Mouse (Mus musculus): ENCODE results near the gene Pdf.
A peak's percentile ranks its signal among the peaks of the same experiment; 100 is the strongest.

Gene Pdf

GRCm38 (mm10) chr8:107048061-107048941 lies at the start of gene Pdf:
TSS of gene Pdf (minus strand) at chr8:107048614.
- H3K27me3 ChIP-seq (ENCODE audit: insufficient read depth, low read length) = no peaks in the 10 kb centered on the region
- no peaks in the 10 kb centered on the region for H3K9me3 ChIP-seq (ENCODE audit: low read length)
- H3K4me3 ChIP-seq (replicated peaks; ENCODE audit: low read length) = peak within 1 kb of the TSS; percentile 93
- no peak for TF ChIP-seq POU5F1 (IDR thresholded peaks at IDR 0.05; ENCODE audit: borderline replicate concordance, low read length)
- TF ChIP-seq NANOG (IDR thresholded peaks at IDR 0.05; ENCODE audit: borderline replicate concordance, low read length) = no peak
- no peak for TF ChIP-seq CTCF (conservative IDR thresholded peaks at IDR 0.05; ENCODE audit: low read length)
- H3K4me1 ChIP-seq (replicated peaks; ENCODE audit: low read depth, low read length) = peaks cover 59% of the 10 kb centered on the region
- peaks cover 85% of the 10 kb centered on the region for H3K36me3 ChIP-seq (ENCODE audit: insufficient read depth, low read length)

- H3K27me3 ChIP-seq (ENCODE audit: insufficient read depth, low read length) = no peaks in the 10 kb centered on the region
- H3K4me3 ChIP-seq (replicated peaks; ENCODE audit: low read length) = peak within 1 kb of the TSS; percentile 95
- H3K36me3 ChIP-seq (ENCODE audit: insufficient read depth, low read length) = peaks cover 33% of the 10 kb centered on the region
- TF ChIP-seq POU5F1 (IDR thresholded peaks at IDR 0.05; ENCODE audit: borderline replicate concordance, low read length) (no peak), CTCF (conservative IDR thresholded peaks at IDR 0.05; ENCODE audit: low read length) (no peak), NANOG (IDR thresholded peaks at IDR 0.05; ENCODE audit: borderline replicate concordance, low read length) (no peak)
- peaks cover 35% of the 10 kb centered on the region for H3K4me1 ChIP-seq (replicated peaks; ENCODE audit: low read depth, low read length)
- H3K9me3 ChIP-seq (ENCODE audit: low read length) = no peaks in the 10 kb centered on the region
These were observed 48.1 kb upstream of the Pdf start, which contains the start of gene Terf2 for GRCm38 (mm10) chr8:107096366-107097036. TSS of gene Terf2 (minus strand) at chr8:107096547.

GRCm38 (mm10) chr8:107095717-107096365 lies 47.4 kb upstream of the Pdf start:
- Histone ChIP-seq H3K4me1 (replicated peaks; ENCODE audit: low read depth, low read length) (peaks cover 38% of the 10 kb centered on the region), H3K9me3 (ENCODE audit: low read length) (no peaks in the 10 kb centered on the region), H3K36me3 (ENCODE audit: insufficient read depth, low read length) (peaks cover 39% of the 10 kb centered on the region), H3K4me3 (replicated peaks; ENCODE audit: low read length) (peak overlapping the region; percentile 95), H3K27me3 (ENCODE audit: insufficient read depth, low read length) (no peaks in the 10 kb centered on the region)
- no peak for TF ChIP-seq CTCF (conservative IDR thresholded peaks at IDR 0.05; ENCODE audit: low read length)
- TF ChIP-seq NANOG (IDR thresholded peaks at IDR 0.05; ENCODE audit: borderline replicate concordance, low read length) = no peak
- TF ChIP-seq POU5F1 (IDR thresholded peaks at IDR 0.05; ENCODE audit: borderline replicate concordance, low read length) = no peak

GRCm38 (mm10) chr8:107090531-107090930 lies 42.1 kb upstream of the Pdf start:
- Histone ChIP-seq H3K27me3 (ENCODE audit: insufficient read depth, low read length) (no peaks in the 10 kb centered on the region), H3K9me3 (ENCODE audit: low read length) (no peaks in the 10 kb centered on the region), H3K4me3 (replicated peaks; ENCODE audit: low read length) (no peak overlapping the region), H3K4me1 (replicated peaks; ENCODE audit: low read depth, low read length) (peaks cover 59% of the 10 kb centered on the region), H3K36me3 (ENCODE audit: insufficient read depth, low read length) (peaks cover 84% of the 10 kb centered on the region)
- no peak for TF ChIP-seq CTCF (conservative IDR thresholded peaks at IDR 0.05; ENCODE audit: low read length)
- TF ChIP-seq NANOG (IDR thresholded peaks at IDR 0.05; ENCODE audit: borderline replicate concordance, low read length) = no peak
- TF ChIP-seq POU5F1 (IDR thresholded peaks at IDR 0.05; ENCODE audit: borderline replicate concordance, low read length) = no peak

GRCm38 (mm10) chr8:107088526-107089063 lies 40.2 kb upstream of the Pdf start:
- Histone ChIP-seq H3K9me3 (ENCODE audit: low read length) (no peaks in the 10 kb centered on the region), H3K4me1 (replicated peaks; ENCODE audit: low read depth, low read length) (peaks cover 42% of the 10 kb centered on the region), H3K4me3 (replicated peaks; ENCODE audit: low read length) (no peak overlapping the region), H3K27me3 (ENCODE audit: insufficient read depth, low read length) (no peaks in the 10 kb centered on the region), H3K36me3 (ENCODE audit: insufficient read depth, low read length) (peaks cover 82% of the 10 kb centered on the region)
- TF ChIP-seq CTCF (conservative IDR thresholded peaks at IDR 0.05; ENCODE audit: low read length) (no peak), NANOG (IDR thresholded peaks at IDR 0.05; ENCODE audit: borderline replicate concordance, low read length) (no peak), POU5F1 (IDR thresholded peaks at IDR 0.05; ENCODE audit: borderline replicate concordance, low read length) (no peak)

GRCm38 (mm10) chr8:107086018-107086417 lies 37.6 kb upstream of the Pdf start:
- Histone ChIP-seq H3K27me3 (ENCODE audit: insufficient read depth, low read length) (no peaks in the 10 kb centered on the region), H3K4me3 (replicated peaks; ENCODE audit: low read length) (no peak overlapping the region), H3K4me1 (replicated peaks; ENCODE audit: low read depth, low read length) (peaks cover 33% of the 10 kb centered on the region), H3K36me3 (ENCODE audit: insufficient read depth, low read length) (peaks cover 85% of the 10 kb centered on the region), H3K9me3 (ENCODE audit: low read length) (no peaks in the 10 kb centered on the region)
- TF ChIP-seq NANOG (IDR thresholded peaks at IDR 0.05; ENCODE audit: borderline replicate concordance, low read length) (no peak), POU5F1 (IDR thresholded peaks at IDR 0.05; ENCODE audit: borderline replicate concordance, low read length) (no peak), CTCF (conservative IDR thresholded peaks at IDR 0.05; ENCODE audit: low read length) (no peak)

- Histone ChIP-seq H3K36me3 (ENCODE audit: insufficient read depth, low read length) (peaks cover 85% of the 10 kb centered on the region), H3K4me1 (replicated peaks; ENCODE audit: low read depth, low read length) (peaks cover 30% of the 10 kb centered on the region), H3K27me3 (ENCODE audit: insufficient read depth, low read length) (no peaks in the 10 kb centered on the region), H3K4me3 (replicated peaks; ENCODE audit: low read length) (peak overlapping the region; percentile 63), H3K9me3 (ENCODE audit: low read length) (no peaks in the 10 kb centered on the region)
- TF ChIP-seq POU5F1 (IDR thresholded peaks at IDR 0.05; ENCODE audit: borderline replicate concordance, low read length) = no peak
- peak; percentile 95 for TF ChIP-seq CTCF (conservative IDR thresholded peaks at IDR 0.05; ENCODE audit: low read length)
- TF ChIP-seq NANOG (IDR thresholded peaks at IDR 0.05; ENCODE audit: borderline replicate concordance, low read length) = no peak
These were observed 36.9 kb upstream of the Pdf start for GRCm38 (mm10) chr8:107085358-107085757.

Measured in E14TG2a.4 (cell line).